Mouse (Mus musculus): Measurements from ENCODE around the gene Tas2r117. TPM values are rescaled to one million over a fixed set of nuclear protein-coding genes. Genes with fewer than 3 reads are reported as not detected.

Tas2r117 gene
- total RNA-seq (2022), result not detected

- DNase-seq (ENCODE audit: low spot score), result no peak
Observed at GRCm38 (mm10) chr6:132802518-132802917, at the start of gene Tas2r117. Gene Tas2r117, plus strand, starts transcription at chr6:132802818.

GRCm38 (mm10) chr6:132754430-132754829 is 48.2 kb upstream of the Tas2r117 start, which contains the start of gene Tas2r124:
Gene Tas2r124, plus strand, starts transcription at chr6:132754730.
- no peak for DNase-seq (ENCODE audit: low spot score)

- no peak for DNase-seq (ENCODE audit: low spot score)
Observed at GRCm38 (mm10) chr6:132761831-132762230, 40.8 kb upstream of the Tas2r117 start, which contains the start of gene Tas2r102. Gene Tas2r102, plus strand, starts transcription at chr6:132762131.

- DNase-seq (ENCODE audit: low spot score), result no peak
Observed at GRCm38 (mm10) chr6:132778062-132778461, 24.6 kb upstream of the Tas2r117 start, which contains the start of gene Tas2r136. Gene Tas2r136, minus strand, starts transcription at chr6:132778162.

- DNase-seq (ENCODE audit: low spot score), result no peak
Observed at GRCm38 (mm10) chr6:132795393-132795792, 7.2 kb upstream of the Tas2r117 start.

GRCm38 (mm10) chr6:132846842-132847241 is 44.2 kb downstream of the Tas2r117 start, which contains the start of gene Tas2r123:
Gene Tas2r123, plus strand, starts transcription at chr6:132847142.
- DNase-seq (ENCODE audit: low spot score), result no peak

Other genes with a start within 250 kb of the Tas2r117 start
- gene Prh1, start 233.0 kb upstream of the Tas2r117 start, total RNA-seq (2022), result not detected
- gene Prp2, start 206.9 kb upstream of the Tas2r117 start, total RNA-seq (2022), result not detected
- not detected for gene A630073D07Rik, start 151.3 kb upstream of the Tas2r117 start, total RNA-seq (2022)
- gene Tas2r120, start 145.9 kb upstream of the Tas2r117 start, total RNA-seq (2022), result not detected
- not detected for gene Tas2r121, start 101.8 kb upstream of the Tas2r117 start, total RNA-seq (2022)
- gene Tas2r122, start 90.9 kb upstream of the Tas2r117 start, total RNA-seq (2022), result not detected
- gene Tas2r115, start 64.8 kb upstream of the Tas2r117 start, total RNA-seq (2022), result not detected
- gene Tas2r124, start 48.1 kb upstream of the Tas2r117 start, total RNA-seq (2022), result not detected
- not detected for gene Tas2r102, start 40.7 kb upstream of the Tas2r117 start, total RNA-seq (2022)
- not detected for gene Tas2r136, start 24.7 kb upstream of the Tas2r117 start, total RNA-seq (2022)
- gene Tas2r123, start 44.3 kb downstream of the Tas2r117 start, total RNA-seq (2022), result not detected
- not detected for gene Tas2r116, start 52.6 kb downstream of the Tas2r117 start, total RNA-seq (2022)
- gene Tas2r110, start 65.2 kb downstream of the Tas2r117 start, total RNA-seq (2022), result not detected
- gene Tas2r113, start 90.2 kb downstream of the Tas2r117 start, total RNA-seq (2022), result not detected
- gene Tas2r125, start 106.8 kb downstream of the Tas2r117 start, total RNA-seq (2022), result not detected
- gene Tas2r129, start 148.3 kb downstream of the Tas2r117 start, total RNA-seq (2022), result not detected
- not detected for gene Tas2r131, start 155.1 kb downstream of the Tas2r117 start, total RNA-seq (2022)
- not detected for gene Tas2r109, start 178.1 kb downstream of the Tas2r117 start, total RNA-seq (2022)
- not detected for gene Tas2r103, start 234.3 kb downstream of the Tas2r117 start, total RNA-seq (2022)

All from heart, adult 8-10 months (tissue).